Mouse (Mus musculus) right cerebral cortex, postnatal 14 days (tissue): Measurements from ENCODE around the gene Spata19.

Source experiments
- DNase-seq: peaks from one replicate; pipeline ENCODE4 v3.0.0; 2022

Spata19 gene

GRCm38 (mm10) chr9:27396500-27396899, at the start of gene Spata19:
Gene Spata19 (plus strand): TSS chr9:27396800.
- DNase-seq: no peak

- DNase-seq: no peak
These were observed 43.5 kb upstream of the Spata19 start for GRCm38 (mm10) chr9:27353082-27353481.

GRCm38 (mm10) chr9:27357893-27358292, 38.7 kb upstream of the Spata19 start:
- no peak for DNase-seq

- DNase-seq: no peak
These were observed 29.4 kb upstream of the Spata19 start for GRCm38 (mm10) chr9:27367231-27367630.

- no peak for DNase-seq
These were observed 27.5 kb upstream of the Spata19 start for GRCm38 (mm10) chr9:27369108-27369507.

- DNase-seq: no peak
These were observed 20.9 kb upstream of the Spata19 start for GRCm38 (mm10) chr9:27375746-27376145.

- DNase-seq: no peak
These were observed 9.6 kb upstream of the Spata19 start for GRCm38 (mm10) chr9:27386951-27387350.

GRCm38 (mm10) chr9:27401169-27401568, 4.6 kb downstream of the Spata19 start:
- DNase-seq: no peak

GRCm38 (mm10) chr9:27409733-27410132, 13.1 kb downstream of the Spata19 start:
- DNase-seq: peak; percentile 15

GRCm38 (mm10) chr9:27414058-27414460, 17.5 kb downstream of the Spata19 start:
- peak; percentile 80 for DNase-seq

- DNase-seq: no peak
These were observed 27.9 kb downstream of the Spata19 start for GRCm38 (mm10) chr9:27424511-27424910.

- DNase-seq: no peak
These were observed 32.0 kb downstream of the Spata19 start for GRCm38 (mm10) chr9:27428552-27428951.

GRCm38 (mm10) chr9:27433301-27433700, 36.7 kb downstream of the Spata19 start:
- DNase-seq: no peak

GRCm38 (mm10) chr9:27435936-27436335, 39.3 kb downstream of the Spata19 start:
- no peak for DNase-seq

GRCm38 (mm10) chr9:27437391-27438061, 40.9 kb downstream of the Spata19 start:
- DNase-seq: peak; percentile 61

- no peak for DNase-seq
These were observed 53.3 kb downstream of the Spata19 start for GRCm38 (mm10) chr9:27449780-27450422.
